In the genomic region with DNA sequence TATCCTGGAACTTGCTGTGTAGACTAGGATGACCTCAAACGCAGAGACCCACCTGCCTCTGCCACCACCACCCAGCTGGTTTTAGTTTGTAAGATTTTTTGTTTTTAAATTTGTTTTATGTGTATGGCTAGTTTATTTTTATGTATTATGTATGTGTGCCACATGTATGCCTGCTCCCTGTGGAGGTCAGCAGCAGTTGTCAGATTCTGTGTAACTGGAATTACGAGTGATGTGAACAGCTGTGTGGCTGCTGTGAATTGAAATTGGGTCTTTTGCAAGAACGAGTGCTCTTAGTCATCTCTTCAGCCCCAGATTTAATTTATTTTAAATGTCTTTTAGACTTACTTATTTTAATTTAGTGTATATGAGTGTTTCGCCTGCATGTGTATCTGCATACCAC, we compare ENCODE assay signal across 41 mouse cellular contexts. TPM values are rescaled to one million over a fixed set of nuclear protein-coding genes. Genes with fewer than 3 reads are reported as not detected.
"Had no signal": no experiment of that assay in that cellular context is flagged by ENCODE, and none has a peak within 500 bp of the region (broad histone marks: within the 10 kb centered on the region; RNA-seq: fewer than 3 reads in every experiment).

No protein-coding gene starts in this region.

- H3K27ac ChIP-seq: heart, embryonic 10.5 days; heart, embryonic 13.5 days; heart, embryonic 15.5 days; hindbrain, embryonic 10.5 days; hindbrain, embryonic 12.5 days; hindbrain, embryonic 13.5 days; hindbrain, embryonic 14.5 days; hindbrain, embryonic 15.5 days; hindbrain, postnatal 0 days; intestine, embryonic 15.5 days; kidney, embryonic 15.5 days; kidney, postnatal 0 days; left cerebral cortex, adult 2 months had no signal

- H3K27me3 ChIP-seq: heart, embryonic 13.5 days; heart, embryonic 15.5 days; hindbrain, embryonic 12.5 days; hindbrain, embryonic 13.5 days; hindbrain, embryonic 15.5 days; intestine, embryonic 15.5 days; kidney, embryonic 15.5 days had no signal

- H3K4me1 ChIP-seq: heart, embryonic 10.5 days; heart, embryonic 13.5 days; heart, embryonic 15.5 days; hindbrain, embryonic 12.5 days; hindbrain, embryonic 13.5 days; hindbrain, embryonic 15.5 days; intestine, embryonic 15.5 days; kidney, embryonic 15.5 days had no signal

- H3K4me2 ChIP-seq: heart, embryonic 11.5 days; heart, embryonic 13.5 days; heart, embryonic 15.5 days; hindbrain, embryonic 12.5 days; hindbrain, embryonic 13.5 days; hindbrain, embryonic 14.5 days; hindbrain, embryonic 15.5 days; intestine, embryonic 15.5 days; kidney, embryonic 15.5 days had no signal

- H3K4me3 ChIP-seq: heart, embryonic 10.5 days; heart, embryonic 13.5 days; heart, embryonic 15.5 days; hindbrain, embryonic 10.5 days; hindbrain, embryonic 12.5 days; hindbrain, embryonic 13.5 days; hindbrain, embryonic 15.5 days; intestine, embryonic 15.5 days; kidney, embryonic 15.5 days; layer of hippocampus, adult 2 months; left cerebral cortex, adult 2 months had no signal

- DNase-seq: heart, postnatal 10 days; heart, postnatal 14 days; heart, postnatal 36 days; heart, postnatal 4 days; kidney, adult 11 months; kidney, adult 18-20 months; kidney, adult 2 months; kidney, adult 8-10 months; kidney, adult 9 months; kidney, postnatal 10 days; kidney, postnatal 25 days; kidney, postnatal 36 days; kidney, postnatal 4 days; layer of hippocampus, adult 9-11 months; layer of hippocampus, postnatal 36 days had no signal

- ATAC-seq: hindbrain, embryonic 16.5 days; hindbrain, postnatal 0 days; inflammation-experienced regulatory T-cells, adult 6 months; intestine, embryonic 15.5 days; intestine, embryonic 16.5 days; intestine, postnatal 0 days had no signal

- H3K9ac ChIP-seq: heart, embryonic 13.5 days; heart, embryonic 15.5 days; hindbrain, embryonic 12.5 days; hindbrain, embryonic 13.5 days; hindbrain, embryonic 14.5 days; hindbrain, embryonic 15.5 days; intestine, embryonic 15.5 days; kidney, embryonic 15.5 days had no signal

- H3K9me3 ChIP-seq: heart, embryonic 10.5 days; heart, embryonic 13.5 days; heart, embryonic 15.5 days; hindbrain, embryonic 10.5 days; hindbrain, embryonic 12.5 days; hindbrain, embryonic 13.5 days; hindbrain, embryonic 15.5 days; intestine, embryonic 15.5 days; kidney, embryonic 15.5 days had no signal

RNA-seq across cellular contexts. Expression of gene Tfap2e, which starts 39.1 kb away (rescaled TPM):
- polyA plus RNA-seq: heart, embryonic 10.5 days; heart, embryonic 11.5 days; heart, embryonic 13.5 days; heart, embryonic 14.5 days; heart, embryonic 15.5 days; heart, embryonic 16.5 days; heart, postnatal 0 days; inflammation-experienced regulatory T-cells, adult 6 months; intestine, embryonic 14.5 days; intestine, embryonic 15.5 days; intestine, embryonic 16.5 days; intestine, postnatal 0 days; kidney, adult 2 months; kidney, embryonic 14.5 days; kidney, embryonic 15.5 days; kidney, embryonic 16.5 days; kidney, postnatal 0 days; large intestine, adult 2 months had no signal
